Mouse (Mus musculus) cortical plate, adult 2 months (tissue): ENCODE results near the gene Cd200.

Experiments used
- CTCF ChIP-seq: fragments of 200-500 bp; IDR thresholded peaks from 2 replicates; pipeline ENCODE4 v1.5.1; 2011; ENCODE audit warnings: mild to moderate bottlenecking, control low read depth, low read length; ENCODE audit not compliant: insufficient read depth; ENCODE audit errors: extremely low read depth
- POLR2A ChIP-seq: fragments of 200-500 bp; IDR thresholded peaks from 2 replicates; pipeline ENCODE4 v1.6.1; 2011; ENCODE audit warnings: mild to moderate bottlenecking, low read length, control low read depth; ENCODE audit not compliant: insufficient read depth; ENCODE audit errors: extremely low read depth

DNA sequence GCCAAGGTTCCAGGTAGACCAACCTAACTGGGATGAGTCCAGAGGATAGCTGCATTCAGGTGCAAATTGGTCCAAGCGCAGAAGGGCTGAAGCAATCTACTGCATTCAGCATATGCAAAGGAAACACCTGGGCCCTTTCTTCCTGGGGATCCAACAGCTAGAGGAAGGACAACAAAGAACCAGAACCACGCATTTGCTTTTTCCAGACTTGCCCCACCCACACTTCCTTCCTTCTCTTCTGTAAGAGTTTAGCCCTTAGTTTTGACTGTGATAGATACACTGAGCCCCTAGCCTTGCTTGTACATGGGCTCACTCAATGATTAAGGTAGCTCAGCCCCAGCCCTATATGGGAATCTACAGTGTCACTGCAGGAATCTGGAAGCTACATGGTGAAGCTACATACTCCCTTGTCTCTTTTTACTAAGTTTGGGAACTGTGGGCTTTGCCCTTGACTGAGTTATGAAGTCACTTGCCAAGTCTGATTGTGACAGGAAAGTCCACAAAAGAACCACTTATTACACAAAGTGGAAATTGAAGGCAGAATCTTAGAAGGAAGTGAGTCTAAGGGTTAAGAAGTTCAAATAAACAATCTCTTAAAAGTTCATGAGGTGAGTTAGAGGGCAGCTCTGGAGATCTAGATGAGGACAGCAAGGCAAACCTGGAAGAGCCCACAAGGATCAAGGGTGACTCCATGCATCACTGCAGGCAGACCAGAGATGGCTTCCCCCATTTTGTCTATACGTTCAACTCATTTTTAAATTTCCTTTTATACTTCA lies 59.1 kb downstream of the Cd200 start:
- TF ChIP-seq CTCF: no peak
- TF ChIP-seq POLR2A: no peak
